Mouse (Mus musculus) ES-E14 (cell line): ENCODE results near the gene Nmrk2. TPM values are rescaled to one million over a fixed set of nuclear protein-coding genes. Genes with fewer than 3 reads are reported as not detected.

ENCODE experiments used
- DNase-seq: peaks from one replicate; pipeline ENCODE4 v3.0.0-alpha.2; 2013; ENCODE audit warnings: low read depth, low spot score
- H3K27ac ChIP-seq: 2 replicates; pipeline ENCODE4 v1.5.1; 2012; ENCODE audit warnings: low read depth, mild to moderate bottlenecking, low read length, moderate library complexity, mixed read lengths; ENCODE audit not compliant: poor library complexity, insufficient read depth, severe bottlenecking
- H3K36me3 ChIP-seq: 2 replicates; pipeline ENCODE4 v1.6.1; 2012; ENCODE audit warnings: mild to moderate bottlenecking, low read length, moderate library complexity, mixed read lengths; ENCODE audit not compliant: control insufficient read depth, poor library complexity, insufficient read depth, severe bottlenecking
- H3K4me1 ChIP-seq, 2 experiments: fragments of 150-350 bp in 1 of 2; sonication (generic) in 1 of 2; 2 replicates each; pipeline ENCODE4 v1.6.1; 2012; ENCODE audit warnings: low read length in 2 of 2, mild to moderate bottlenecking in 1 of 2, mixed read lengths in 1 of 2; ENCODE audit not compliant: control insufficient read depth in 2 of 2, insufficient read depth in 2 of 2, poor library complexity in 1 of 2
- H3K4me3 ChIP-seq, 2 experiments: fragments of 150-350 bp in 1 of 2; sonication (generic) in 1 of 2; 2 replicates each; pipeline ENCODE4 v1.5.1; 2012; ENCODE audit warnings: low read length in 2 of 2, low read depth in 1 of 2, mild to moderate bottlenecking in 1 of 2, mixed read lengths in 1 of 2; ENCODE audit not compliant: insufficient read depth in 1 of 2, poor library complexity in 1 of 2, severe bottlenecking in 1 of 2
- H3K9ac ChIP-seq: 2 replicates; pipeline ENCODE4 v1.6.1; 2012; ENCODE audit warnings: low read depth, mild to moderate bottlenecking, low read length, mixed read lengths; ENCODE audit not compliant: poor library complexity, insufficient read depth, severe bottlenecking
- H3K9me3 ChIP-seq: fragments of 150-350 bp; sonication (generic); 2 replicates; pipeline ENCODE4 v1.6.1; 2012; ENCODE audit warnings: low read depth, mild to moderate bottlenecking, low read length; ENCODE audit not compliant: control insufficient read depth, insufficient read depth
- CHD2 ChIP-seq: IDR thresholded peaks from 2 replicates; pipeline ENCODE4 v1.6.1; 2014; ENCODE audit warnings: mild to moderate bottlenecking, low read depth, low read length, inconsistent platforms
- HCFC1 ChIP-seq: IDR thresholded peaks from 2 replicates; pipeline ENCODE4 v1.6.1; 2012; ENCODE audit warnings: low read length, inconsistent platforms, borderline replicate concordance; ENCODE audit not compliant: insufficient read depth
- MAFK ChIP-seq: IDR thresholded peaks from 2 replicates; pipeline ENCODE4 v1.6.1; 2014; ENCODE audit warnings: mild to moderate bottlenecking, low read depth, low read length, inconsistent platforms; ENCODE audit not compliant: insufficient read depth
- ZC3H11A ChIP-seq: IDR thresholded peaks from 2 replicates; pipeline ENCODE4 v1.6.1; 2012; ENCODE audit warnings: low read depth, mild to moderate bottlenecking, inconsistent platforms, low read length, borderline replicate concordance
- ZNF384 ChIP-seq: IDR thresholded peaks from 2 replicates; pipeline ENCODE4 v1.6.1; 2012; ENCODE audit warnings: low read depth, low read length, inconsistent platforms
- in situ Hi-C, 2 experiments: fragments of 600-800 bp; cut with MboI; formaldehyde crosslinking; loops; one replicate each; pipeline ENCODE4 v1.15.1; 2025; ENCODE audit warnings: low sequenced_read_pairs in 2 of 2, inconsistent platforms in 1 of 2; ENCODE audit not compliant: unreplicated experiment in 2 of 2
- total RNA-seq: library from RNA; depleted of rRNA; stranded (reverse); fragments of 300-350 nt; gene quantifications from 2 replicates; pipeline ENCODE4 v1.2.3, GENCODE M21; 2012; rRNA removed

The Nmrk2 gene
- total RNA-seq = not detected in 2 replicates

- H3K9me3 ChIP-seq = no peaks in the 10 kb centered on the region
- no peak within 1 kb of the TSS for H3K4me3 ChIP-seq
- no peak for DNase-seq
- TF ChIP-seq ZNF384 (no peak), ZC3H11A (no peak), CHD2 (no peak), MAFK (no peak), HCFC1 (no peak)
- no peaks in the 10 kb centered on the region for H3K4me1 ChIP-seq
- H3K9ac ChIP-seq = no peak within 1 kb of the TSS
- H3K27ac ChIP-seq = peak within 1 kb of the TSS; percentile 0; the same call in 1 of the 2 replicates
- no peaks in the 10 kb centered on the region for H3K36me3 ChIP-seq
- in situ Hi-C loops = no loop called here
Measured at GRCm38 (mm10) chr10:81201807-81202758, at the start of gene Nmrk2. Gene Nmrk2 (minus strand): TSS chr10:81202051.

DNA sequence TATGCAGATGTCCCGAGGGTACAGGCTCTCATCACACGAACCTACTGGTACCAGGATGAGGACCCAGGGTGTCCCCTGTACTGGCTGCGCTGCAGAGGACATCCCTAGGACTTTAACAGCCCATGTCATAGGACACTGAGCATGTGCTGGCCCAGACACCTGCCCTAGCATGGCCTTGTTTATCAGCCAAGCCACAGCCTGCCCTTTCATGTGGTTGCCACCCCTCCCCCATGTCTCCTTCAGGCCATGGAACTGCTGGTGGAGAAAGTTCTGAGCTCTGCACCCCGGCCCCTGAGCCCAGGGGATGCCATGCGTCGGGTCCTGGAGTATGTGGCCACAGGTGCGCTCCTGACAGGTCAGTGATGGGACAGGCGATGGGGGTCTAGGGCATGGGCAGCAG, 47.6 kb upstream of the Nmrk2 start:
- Histone ChIP-seq H3K4me3 (no peak overlapping the region), H3K36me3 (no peaks in the 10 kb centered on the region), H3K9ac (no peak overlapping the region), H3K27ac (no peak overlapping the region), H3K9me3 (no peaks in the 10 kb centered on the region), H3K4me1 (peaks cover 2 to 24% of the 10 kb centered on the region in 2 experiments; a peak in 2 of 4 replicates)
- TF ChIP-seq MAFK (no peak), CHD2 (no peak), ZC3H11A (no peak), ZNF384 (no peak), HCFC1 (no peak)
- in situ Hi-C loops = no loop called here
- no peak for DNase-seq

GRCm38 (mm10) chr10:81247804-81248203, 46.0 kb upstream of the Nmrk2 start:
- in situ Hi-C loops = no loop called here
- Histone ChIP-seq H3K4me3 (no peak overlapping the region), H3K27ac (no peak overlapping the region), H3K9me3 (no peaks in the 10 kb centered on the region), H3K4me1 (peaks cover 2 to 23% of the 10 kb centered on the region in 2 experiments; a peak in 2 of 4 replicates), H3K36me3 (no peaks in the 10 kb centered on the region), H3K9ac (no peak overlapping the region)
- TF ChIP-seq MAFK = no peak
- no peak for TF ChIP-seq ZNF384
- no peak for DNase-seq

DNA sequence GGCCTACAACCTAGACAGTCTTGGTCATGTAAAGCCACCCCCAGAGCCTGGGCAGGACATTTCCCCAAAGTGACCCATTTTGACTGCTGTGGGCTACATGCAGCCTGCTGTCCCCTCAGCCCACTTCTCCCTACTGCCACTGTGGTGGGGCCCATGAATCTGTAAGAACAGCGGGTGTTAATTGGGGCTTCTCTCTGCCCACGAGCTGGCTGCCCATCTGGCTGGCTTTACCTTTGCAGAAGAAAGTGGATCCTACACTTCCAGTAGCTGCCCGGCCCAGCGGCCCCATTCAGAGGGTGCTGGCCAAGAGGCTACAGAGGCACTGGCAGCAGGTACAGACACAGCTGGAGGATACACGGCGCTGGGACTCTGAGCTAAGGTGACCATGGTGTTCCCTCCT, 43.3 kb upstream of the Nmrk2 start:
- Histone ChIP-seq H3K9ac (no peak overlapping the region), H3K36me3 (no peaks in the 10 kb centered on the region), H3K27ac (no peak overlapping the region), H3K9me3 (no peaks in the 10 kb centered on the region), H3K4me3 (no peak overlapping the region), H3K4me1 (peaks cover 2 to 18% of the 10 kb centered on the region in 2 experiments; a peak in 2 of 4 replicates)
- in situ Hi-C loops = no loop called here
- TF ChIP-seq HCFC1 (no peak), MAFK (no peak), ZNF384 (no peak), ZC3H11A (no peak), CHD2 (no peak)
- no peak for DNase-seq

GRCm38 (mm10) chr10:81244595-81244994, 42.7 kb upstream of the Nmrk2 start:
- in situ Hi-C loops = no loop called here
- TF ChIP-seq ZC3H11A = no peak
- no peak for TF ChIP-seq MAFK
- TF ChIP-seq ZNF384 = no peak
- no peak for TF ChIP-seq CHD2
- TF ChIP-seq HCFC1 = no peak
- Histone ChIP-seq H3K4me1 (peaks cover 2 to 15% of the 10 kb centered on the region in 2 experiments; a peak in 2 of 4 replicates), H3K9ac (no peak overlapping the region), H3K27ac (no peak overlapping the region), H3K4me3 (no peak overlapping the region), H3K9me3 (no peaks in the 10 kb centered on the region), H3K36me3 (no peaks in the 10 kb centered on the region)
- no peak for DNase-seq
